Mouse (Mus musculus) megakaryocyte, embryonic 14.5 days (primary cell): Measurements from ENCODE around the gene Apopt1.

Experiments used
- FLI1 ChIP-seq: IDR thresholded peaks from 2 replicates; pipeline ENCODE4 v1.6.1; 2012; ENCODE audit warnings: low read length, inconsistent platforms, mixed read lengths
- GATA1 ChIP-seq: IDR thresholded peaks from 3 replicates; pipeline ENCODE4 v1.6.1; 2012; ENCODE audit warnings: mixed read lengths, low read length, inconsistent platforms, borderline replicate concordance

DNA sequence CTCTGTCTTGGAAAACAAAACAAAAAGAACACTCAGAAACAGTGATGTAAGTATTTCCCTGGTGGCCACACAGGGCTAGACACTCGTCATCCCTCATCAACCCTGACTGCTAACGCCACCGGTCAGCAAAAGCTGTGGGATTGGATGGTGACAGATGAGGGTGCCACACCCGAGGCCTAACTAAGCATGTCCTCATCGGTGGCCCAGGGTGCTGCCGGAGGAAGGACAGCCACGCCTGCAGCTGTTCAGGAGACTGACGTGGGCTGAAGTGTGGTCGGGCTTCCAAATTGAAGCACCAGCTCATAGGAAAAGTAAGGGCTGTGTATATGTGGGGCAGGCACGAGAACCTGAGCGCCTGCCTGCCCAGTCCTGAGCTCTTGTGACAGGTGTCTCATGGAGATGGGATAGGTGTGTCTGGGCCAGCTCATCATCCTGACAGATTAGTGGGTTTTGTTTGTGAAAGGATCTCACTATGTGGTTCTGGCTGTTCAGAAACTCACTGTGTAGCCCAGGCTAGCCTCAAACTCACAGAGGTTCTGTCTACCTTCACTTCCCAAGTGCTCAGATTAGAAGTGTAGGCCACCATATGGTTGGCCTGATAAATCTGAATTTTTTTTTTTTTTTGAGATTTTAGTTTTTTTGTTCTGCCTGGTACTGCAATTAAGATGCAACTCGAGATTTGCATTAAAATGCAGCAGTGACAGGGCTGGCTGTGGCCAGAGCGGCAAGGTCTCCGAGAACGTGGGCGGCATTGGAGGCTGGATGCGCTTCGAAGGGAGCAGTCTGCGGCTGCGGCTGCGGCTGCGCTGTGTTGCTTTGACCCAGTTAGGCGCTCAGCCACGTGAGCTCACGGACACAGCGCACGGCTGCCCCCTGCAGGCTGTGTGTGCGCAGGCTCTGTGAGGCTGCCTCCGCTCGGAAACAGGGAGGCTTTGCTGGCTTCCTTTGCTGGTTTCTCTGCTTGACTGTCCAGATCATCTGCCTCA, 19.1 kb downstream of the Apopt1 start:
- no peak for TF ChIP-seq GATA1
- TF ChIP-seq FLI1: no peak
